Mouse (Mus musculus) myocyte (in vitro differentiated cells): Measurements from ENCODE around the gene Mroh2a.

Experiments
- REST ChIP-seq: IDR thresholded peaks from one replicate; pipeline ENCODE4 v1.6.1; 2011; ENCODE audit warnings: mild to moderate bottlenecking, control low read depth, moderate library complexity; ENCODE audit not compliant: insufficient read depth, insufficient read length
- USF1 ChIP-seq: IDR thresholded peaks from one replicate; pipeline ENCODE4 v1.6.1; 2011; ENCODE audit warnings: low read depth, mild to moderate bottlenecking, control low read depth, moderate library complexity

DNA sequence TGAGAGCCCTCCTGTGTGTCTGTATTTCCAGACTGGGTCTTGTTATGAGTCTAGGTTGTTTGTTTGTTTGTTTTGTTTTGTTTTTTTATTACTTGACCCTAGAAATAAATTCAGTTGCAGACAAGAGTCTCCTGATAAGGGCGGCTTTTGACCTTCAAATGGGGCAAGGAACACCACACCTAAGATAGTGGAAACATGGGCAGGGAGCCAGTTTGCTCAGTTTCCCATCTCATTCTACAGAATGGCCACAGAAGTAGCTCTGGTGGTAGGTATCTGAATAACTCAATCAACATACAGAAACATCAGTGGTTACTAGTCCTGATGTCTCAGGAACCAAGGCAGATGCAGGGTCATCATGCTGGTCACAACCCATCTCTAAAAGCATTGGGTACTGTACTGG, 67.9 kb downstream of the Mroh2a start:
- TF ChIP-seq USF1 (no peak), REST (no peak)
